Mouse (Mus musculus): ENCODE data around the gene Nudt2. TPM values are rescaled to one million over a fixed set of nuclear protein-coding genes. Genes with fewer than 3 reads are reported as not detected.

Nudt2 gene
- total RNA-seq, 4 experiments from 2014 or later, result 26.1 to 31.0 (median 29.8) TPM

DNA sequence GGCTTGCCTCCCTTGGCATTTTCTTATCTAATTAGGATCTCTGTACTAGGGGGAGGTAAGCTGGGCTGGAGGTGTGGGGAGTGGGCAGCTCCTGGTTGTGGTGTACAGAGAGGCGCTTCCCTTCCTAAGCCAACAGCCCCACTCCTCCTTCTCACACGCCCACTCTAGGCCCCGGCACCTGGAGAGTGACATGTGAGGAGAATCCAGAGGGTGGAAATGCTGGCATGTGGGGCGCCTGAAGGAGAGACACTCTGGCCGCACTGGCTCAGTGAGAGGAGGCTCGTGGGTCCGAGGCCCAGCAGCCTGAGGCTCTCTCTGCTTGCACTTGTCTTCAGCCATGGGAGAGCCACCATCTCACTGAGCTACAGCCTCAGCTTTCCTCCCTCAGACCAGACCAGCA is 53.4 kb downstream of the Nudt2 start:
- DNase-seq (ENCODE audit: low spot score in 2 of 2), result no peak

DNA sequence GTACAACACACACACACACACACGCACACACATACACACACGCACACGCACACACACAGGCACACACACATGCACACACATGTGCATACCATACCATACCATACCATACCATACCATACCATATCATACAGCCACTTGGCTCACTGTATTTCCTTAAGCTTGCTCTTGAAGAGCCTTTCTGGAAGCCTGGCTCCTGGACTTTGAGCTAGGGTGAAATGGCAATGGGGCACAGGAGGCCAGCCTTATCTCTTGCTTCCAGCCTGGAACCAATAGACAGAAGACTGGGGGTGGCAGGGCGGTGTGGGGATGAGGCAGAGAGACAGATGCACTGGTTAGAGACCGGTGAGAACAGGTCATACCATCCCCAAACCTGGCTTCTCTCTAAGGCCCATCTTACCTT is 54.2 kb downstream of the Nudt2 start:
- no peak for DNase-seq (ENCODE audit: low spot score in 2 of 2)

DNA sequence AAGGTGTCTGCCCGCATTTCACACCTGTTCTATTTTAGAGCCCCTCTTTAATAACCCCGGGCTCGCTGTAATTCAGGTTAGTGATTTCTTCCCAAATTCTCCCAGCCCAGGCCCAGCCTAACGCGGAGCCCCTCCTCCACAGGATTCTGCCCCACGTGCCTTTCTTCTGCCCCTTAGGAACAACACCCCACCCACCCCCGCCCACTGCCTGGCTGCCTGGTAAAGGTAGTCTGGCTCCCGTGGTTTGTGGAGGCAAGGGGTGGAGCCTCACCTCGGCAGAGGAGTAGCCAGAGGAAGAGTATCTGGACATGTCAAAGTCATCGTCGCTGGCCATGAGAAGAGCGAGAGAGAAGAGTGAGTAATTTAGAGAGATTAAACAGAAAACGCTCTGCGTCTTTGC is 55.7 kb downstream of the Nudt2 start:
- DNase-seq (ENCODE audit: low spot score in 2 of 2), result no peak

DNA sequence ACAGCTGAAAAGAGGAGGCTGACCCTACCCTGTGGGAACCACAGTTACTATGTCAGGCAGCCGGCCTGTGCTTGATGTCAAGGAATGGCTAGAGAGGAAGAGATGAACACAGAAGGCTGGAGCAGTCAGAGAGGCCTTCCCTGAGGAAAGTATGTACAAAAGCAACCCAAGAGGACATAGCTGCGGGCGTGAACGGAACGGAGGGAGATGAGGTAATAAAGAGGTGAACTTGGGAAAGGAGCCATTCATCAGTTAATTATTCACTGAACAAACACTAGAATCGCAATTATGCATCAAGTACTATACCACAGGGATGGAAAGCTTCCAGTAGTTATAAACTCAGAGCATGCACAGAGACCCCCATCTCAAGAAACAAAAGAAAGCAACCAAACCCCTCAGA is 57.2 kb downstream of the Nudt2 start:
- DNase-seq (ENCODE audit: low spot score in 2 of 2), result no peak

DNA sequence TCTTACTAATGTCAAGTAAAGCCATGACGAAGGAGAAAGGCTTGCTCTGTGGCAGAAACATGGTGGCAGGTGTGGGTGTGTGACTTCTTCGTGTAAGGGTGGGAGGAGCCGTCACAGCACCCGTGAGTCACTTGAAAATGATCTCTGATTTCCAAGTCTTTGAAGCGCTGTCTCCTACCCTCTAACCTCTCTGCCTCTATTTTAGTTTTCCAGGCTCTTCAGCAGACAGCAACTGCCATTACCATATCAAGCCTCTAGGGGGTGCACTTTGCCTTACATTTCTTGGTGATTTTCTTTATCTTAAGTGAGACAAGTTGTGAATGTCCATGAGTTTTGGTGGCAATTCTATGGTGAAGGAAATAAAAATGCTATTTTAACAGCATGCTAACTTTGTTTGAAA is 57.8 kb downstream of the Nudt2 start:
- peak in 1 of 2 experiments; percentile 69 for DNase-seq (ENCODE audit: low spot score in 2 of 2)

DNA sequence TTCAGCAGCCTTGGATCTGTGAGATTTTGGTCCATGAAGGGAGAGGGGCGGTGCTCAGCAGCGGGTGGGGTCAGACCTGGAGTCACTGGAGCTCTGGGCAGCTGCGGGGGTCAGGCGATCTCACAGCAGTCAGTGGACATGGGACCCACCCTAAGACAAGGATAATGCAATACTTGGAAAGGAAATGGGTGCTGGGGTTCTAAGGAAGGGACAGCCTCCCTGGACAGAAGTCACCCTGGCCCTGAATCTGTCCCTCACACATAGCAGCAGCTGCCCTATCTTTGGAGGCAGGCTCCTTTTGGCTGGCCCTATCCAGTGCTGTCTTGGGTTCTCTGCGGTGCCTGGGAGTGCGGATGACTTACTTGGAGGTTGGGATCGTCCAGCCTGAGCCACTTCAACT is 58.9 kb downstream of the Nudt2 start:
- no peak for DNase-seq (ENCODE audit: low spot score in 2 of 2)

DNA sequence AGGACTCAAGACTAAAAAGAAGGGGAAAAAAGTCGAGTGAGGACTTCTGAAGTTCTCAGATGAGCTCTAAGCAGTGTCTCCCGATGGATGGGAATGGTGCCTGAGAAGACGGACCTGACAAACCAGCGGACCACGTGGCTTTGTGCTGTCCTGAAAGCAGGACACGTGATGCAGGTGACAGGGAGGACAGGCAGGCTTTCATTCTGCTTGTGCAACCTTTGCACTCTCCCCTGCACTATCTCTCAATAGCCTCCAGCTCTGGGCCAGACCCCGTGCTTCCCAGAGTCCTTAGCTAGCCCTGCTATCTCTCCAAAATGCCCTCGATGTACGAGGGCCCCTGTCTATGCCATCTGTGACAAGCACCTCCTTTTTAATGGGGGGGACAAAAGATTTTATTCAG is 59.9 kb downstream of the Nudt2 start:
- no peak for DNase-seq (ENCODE audit: low spot score in 2 of 2)

DNA sequence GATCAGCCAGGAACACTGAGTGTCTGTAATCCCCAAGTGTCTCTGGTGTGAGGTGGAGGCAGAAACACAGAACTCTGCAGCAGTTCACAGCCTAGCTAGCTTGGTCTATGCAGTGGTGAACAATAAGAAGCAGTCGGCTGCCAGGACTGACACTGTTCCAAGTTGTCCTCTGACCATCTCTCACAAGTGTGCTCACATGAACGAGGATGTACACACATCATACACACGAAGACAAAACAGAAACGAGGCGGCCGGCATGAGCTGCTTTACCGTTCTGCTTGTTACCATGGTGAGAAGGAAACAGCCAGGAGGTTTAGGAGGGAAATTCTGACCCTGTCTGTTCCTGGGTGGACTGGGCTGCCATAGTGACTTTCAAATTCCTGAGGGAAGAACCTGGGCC is 61.6 kb downstream of the Nudt2 start:
- no peak for DNase-seq (ENCODE audit: low spot score in 2 of 2)

DNA sequence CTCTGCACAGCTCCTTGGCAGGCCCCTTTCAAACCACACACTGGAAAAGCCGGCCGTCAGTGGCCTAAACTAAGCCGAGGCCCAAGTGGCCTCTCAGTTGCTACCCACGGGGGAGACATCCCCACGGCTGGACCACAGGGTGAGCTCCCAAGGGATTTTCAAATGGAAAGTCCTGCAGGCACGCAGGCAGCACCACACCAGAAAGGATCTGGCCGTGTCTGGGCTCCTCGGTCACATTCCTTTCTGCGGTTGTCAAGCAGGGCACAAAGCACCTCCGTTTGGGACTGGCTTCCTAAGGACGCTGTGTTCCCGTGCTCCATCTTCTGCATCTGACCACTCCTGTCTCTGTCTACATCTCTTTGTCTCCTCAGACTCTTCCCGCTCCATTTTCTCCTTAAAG is 62.1 kb downstream of the Nudt2 start:
- DNase-seq (ENCODE audit: low spot score in 2 of 2), result no peak

DNA sequence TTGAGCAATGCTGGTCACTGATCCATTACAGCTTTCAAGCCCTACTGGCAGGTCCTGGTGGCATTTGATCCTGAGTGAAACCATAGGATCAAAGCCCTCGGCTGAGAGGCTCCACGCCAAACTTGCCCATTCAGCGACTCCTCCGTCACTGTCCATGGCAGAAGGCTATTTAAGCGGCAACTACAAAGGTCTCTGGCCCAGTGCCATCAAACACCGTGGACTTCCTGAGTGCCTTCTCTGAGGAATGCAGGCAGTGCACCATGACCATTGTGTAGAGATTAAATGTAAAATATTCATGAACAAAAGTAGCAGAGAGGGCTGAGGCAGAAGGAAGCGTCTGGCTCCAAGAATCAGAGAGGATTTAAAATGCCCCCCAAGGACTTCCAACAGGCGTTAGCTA is 63.0 kb downstream of the Nudt2 start:
- DNase-seq (ENCODE audit: low spot score in 2 of 2), result no peak

Other genes starting within 250 kb of the Nudt2 start
- gene Ubap2, start 190.0 kb upstream of the Nudt2 start, total RNA-seq (2022), result 10 to 100 TPM; 45.8 to 58.7 (median 50.2) TPM
- 10 to 100 TPM; 35.5 to 42.6 (median 39.6) TPM for gene Dcaf12, start 150.3 kb upstream of the Nudt2 start, total RNA-seq (2022)
- gene Ubap1, start 116.2 kb upstream of the Nudt2 start, total RNA-seq (2022), result 10 to 100 TPM; 42.1 to 48.0 (median 44.9) TPM
- gene Kif24, start 264 bp upstream of the Nudt2 start, total RNA-seq (2022), result 1 to 10 TPM in 3 of 4 experiments, under 1 TPM in 1; 0.97 to 1.9 (median 1.7) TPM
- 10 to 100 TPM; 19.3 to 32.8 (median 26.6) TPM for gene AI464131, start 37.9 kb downstream of the Nudt2 start, total RNA-seq (2022)
- gene 1110017D15Rik, start 52.2 kb downstream of the Nudt2 start, total RNA-seq (2022), result 1 to 10 TPM; 3.2 to 5.0 (median 4.6) TPM
- 100 to 1,000 TPM; 152 to 178 (median 165) TPM for gene Fam219a, start 104.4 kb downstream of the Nudt2 start, total RNA-seq (2022)
- 1 to 10 TPM; 3.6 to 8.4 (median 5.9) TPM for gene Dnaic1, start 104.6 kb downstream of the Nudt2 start, total RNA-seq (2022)
- 10 to 100 TPM; 51.7 to 56.4 (median 54.1) TPM for gene Enho, start 175.2 kb downstream of the Nudt2 start, total RNA-seq (2022)
- gene Cntfr, start 231.9 kb downstream of the Nudt2 start, total RNA-seq (2022), result 10 to 100 TPM; 84.3 to 93.9 (median 90.2) TPM
- gene Il11ra1, start 234.8 kb downstream of the Nudt2 start, total RNA-seq (2022), result 10 to 100 TPM; 39.9 to 44.4 (median 41.6) TPM
- 10 to 100 TPM; 25.7 to 31.7 (median 30.2) TPM for gene Rpp25l, start 248.4 kb downstream of the Nudt2 start, total RNA-seq (2022)

Data from layer of hippocampus, adult 8-10 months (tissue).